Mouse (Mus musculus) lung, embryonic 16.5 days (tissue): Measurements from ENCODE around the gene Trpm6. TPM values are rescaled to one million over a fixed set of nuclear protein-coding genes. Genes with fewer than 3 reads are reported as not detected.
"Not testable (repeated sequence)": the region's sequence is repeated elsewhere in the genome, so short reads cannot be mapped to it uniquely, and the experiment has no call there.

Experiments
- ATAC-seq: fragments of 200-750 bp; cut with Nextera tagmentation; 2 replicates; pipeline ENCODE4 v1.8.0; 2017; ENCODE audit warnings: low read depth, mild to moderate bottlenecking, moderate library complexity
- H3K27ac ChIP-seq: fragments of 300-500 bp; sonication (generic); 2 replicates; pipeline ENCODE4 v1.5.1; 2014; ENCODE audit warnings: mild to moderate bottlenecking, control low read depth, low read length
- H3K27me3 ChIP-seq: fragments of 300-500 bp; sonication (generic); 2 replicates; pipeline ENCODE4 v1.6.1; 2014; ENCODE audit warnings: low read depth, low read length, mixed read lengths; ENCODE audit not compliant: control insufficient read depth, insufficient read depth
- H3K36me3 ChIP-seq: fragments of 300-500 bp; sonication (generic); 2 replicates; pipeline ENCODE4 v1.6.1; 2014; ENCODE audit warnings: low read length; ENCODE audit not compliant: control insufficient read depth, insufficient read depth
- H3K4me1 ChIP-seq: fragments of 300-500 bp; sonication (generic); replicated peaks from 2 replicates; pipeline ENCODE4 v1.6.1; 2014; ENCODE audit warnings: low read length, mixed read lengths; ENCODE audit not compliant: control insufficient read depth, insufficient read depth
- H3K4me2 ChIP-seq: fragments of 300-500 bp; sonication (generic); 2 replicates; pipeline ENCODE4 v1.6.1; 2014; ENCODE audit warnings: low read depth, low read length, control low read depth
- H3K4me3 ChIP-seq: fragments of 300-500 bp; sonication (generic); 2 replicates; pipeline ENCODE4 v1.5.1; 2014; ENCODE audit warnings: mild to moderate bottlenecking, low read length, control low read depth
- H3K9ac ChIP-seq: fragments of 300-500 bp; sonication (generic); 2 replicates; pipeline ENCODE4 v1.6.1; 2014; ENCODE audit warnings: low read length, control low read depth
- H3K9me3 ChIP-seq: fragments of 300-500 bp; sonication (generic); 2 replicates; pipeline ENCODE4 v1.6.1; 2016; ENCODE audit warnings: low read length; ENCODE audit not compliant: control insufficient read depth
- WGBS: fragments of 180-500 bp; shearing (Covaris S2); extraction: QIAGEN DNeasy Blood & Tissue Kit; methylation state at CpG from one replicate; pipeline ENCODE4 v1.1.7; 2014; 5-methylcytosine and 5-hydroxymethylcytosine counted together
- polyA plus RNA-seq: library from polyadenylated mRNA; unstranded; fragments of >200 nt; fragmentation: Nextera tagmentation; extraction: Ambion mirVana; gene quantifications from 2 replicates; pipeline ENCODE4 v1.2.1, GENCODE M21; 2015

Gene Trpm6
- polyA plus RNA-seq, result 2.8 and 3.3 TPM in 2 replicates

GRCm38 (mm10) chr19:18749598-18750339 is at the start of gene Trpm6:
Trpm6 (plus strand) TSS chr19:18749983.
- Histone ChIP-seq H3K27ac (no peak within 1 kb of the TSS), H3K4me2 (peak within 1 kb of the TSS; percentile 82), H3K36me3 (no peaks in the 10 kb centered on the region), H3K9me3 (no peaks in the 10 kb centered on the region), H3K9ac (peak within 1 kb of the TSS; percentile 68), H3K27me3 (no peaks in the 10 kb centered on the region; the same call in 1 of the 2 replicates), H3K4me3 (peak within 1 kb of the TSS; percentile 54), H3K4me1 (no peaks in the 10 kb centered on the region)
- peak; percentile 72 for ATAC-seq
- 5% methylated on average over 41 of the region's 41 CpGs for WGBS

GRCm38 (mm10) chr19:18708101-18708500 is 41.7 kb upstream of the Trpm6 start:
- Histone ChIP-seq H3K36me3 (no peaks in the 10 kb centered on the region), H3K9ac (no peak overlapping the region), H3K9me3 (no peaks in the 10 kb centered on the region), H3K4me2 (no peak overlapping the region), H3K4me3 (no peak overlapping the region), H3K27ac (no peak overlapping the region), H3K4me1 (no peaks in the 10 kb centered on the region; the same call in 1 of the 2 replicates), H3K27me3 (no peaks in the 10 kb centered on the region)
- ATAC-seq, result no peak

GRCm38 (mm10) chr19:18710903-18711302 is 38.9 kb upstream of the Trpm6 start:
- Histone ChIP-seq H3K36me3 (no peaks in the 10 kb centered on the region), H3K4me1 (peaks cover 15% of the 10 kb centered on the region), H3K27me3 (no peaks in the 10 kb centered on the region), H3K9ac (no peak overlapping the region), H3K4me2 (no peak overlapping the region), H3K4me3 (no peak overlapping the region), H3K27ac (no peak overlapping the region), H3K9me3 (no peaks in the 10 kb centered on the region)
- ATAC-seq, result no peak
- WGBS, result 83% methylated on average over 6 of the region's 6 CpGs

- H3K4me3 ChIP-seq, result no peak overlapping the region
- H3K36me3 ChIP-seq, result no peaks in the 10 kb centered on the region
- no peak overlapping the region for H3K9ac ChIP-seq
- ATAC-seq, result no peak
- no peaks in the 10 kb centered on the region for H3K27me3 ChIP-seq
- no peak overlapping the region for H3K27ac ChIP-seq
- peaks cover 15% of the 10 kb centered on the region for H3K4me1 ChIP-seq
- H3K4me2 ChIP-seq, result no peak overlapping the region
- WGBS, result 75% methylated on average over 9 of the region's 9 CpGs
- no peaks in the 10 kb centered on the region for H3K9me3 ChIP-seq
These were observed 38.2 kb upstream of the Trpm6 start for GRCm38 (mm10) chr19:18711589-18711988.

GRCm38 (mm10) chr19:18712153-18712865 is 37.5 kb upstream of the Trpm6 start:
- peak overlapping the region; percentile 75 for H3K4me2 ChIP-seq
- no peaks in the 10 kb centered on the region for H3K36me3 ChIP-seq
- H3K4me3 ChIP-seq, result peak overlapping the region; percentile 96
- no peaks in the 10 kb centered on the region for H3K9me3 ChIP-seq
- no peaks in the 10 kb centered on the region for H3K27me3 ChIP-seq
- H3K9ac ChIP-seq, result peak overlapping the region; percentile 77
- ATAC-seq, result no peak
- peaks cover 17% of the 10 kb centered on the region for H3K4me1 ChIP-seq
- WGBS, result 50% methylated on average over 16 of the region's 16 CpGs
- peak overlapping the region; percentile 95 for H3K27ac ChIP-seq

GRCm38 (mm10) chr19:18712866-18713300 is 36.9 kb upstream of the Trpm6 start, which contains the start of gene D030056L22Rik:
D030056L22Rik (plus strand) TSS chr19:18713193.
- H3K4me1 ChIP-seq, result peaks cover 17% of the 10 kb centered on the region
- H3K36me3 ChIP-seq, result no peaks in the 10 kb centered on the region
- H3K27me3 ChIP-seq, result no peaks in the 10 kb centered on the region
- peak; percentile 98 for ATAC-seq
- H3K4me3 ChIP-seq, result peak within 1 kb of the TSS; percentile 96
- H3K9me3 ChIP-seq, result no peaks in the 10 kb centered on the region
- peak within 1 kb of the TSS; percentile 84 for H3K9ac ChIP-seq
- peak within 1 kb of the TSS; percentile 95 for H3K27ac ChIP-seq
- WGBS, result under 1% methylated on average over 45 of the region's 49 CpGs
- H3K4me2 ChIP-seq, result peak within 1 kb of the TSS; percentile 75

GRCm38 (mm10) chr19:18713357-18713756 is 36.4 kb upstream of the Trpm6 start:
- WGBS, result 1% methylated on average over 42 of the region's 46 CpGs
- ATAC-seq, result peak; percentile 62
- peak overlapping the region; percentile 84 for H3K9ac ChIP-seq

GRCm38 (mm10) chr19:18716374-18716773 is 33.4 kb upstream of the Trpm6 start:
- H3K36me3 ChIP-seq, result peaks cover 7% of the 10 kb centered on the region; the same call in 1 of the 2 replicates
- no peak overlapping the region for H3K9ac ChIP-seq
- no peak overlapping the region for H3K27ac ChIP-seq
- no peaks in the 10 kb centered on the region for H3K9me3 ChIP-seq
- peaks cover 17% of the 10 kb centered on the region for H3K4me1 ChIP-seq
- no peaks in the 10 kb centered on the region for H3K27me3 ChIP-seq
- no peak overlapping the region for H3K4me2 ChIP-seq
- H3K4me3 ChIP-seq, result no peak overlapping the region
- 16% methylated on average over 1 of the region's 1 CpGs for WGBS
- ATAC-seq, result no peak

More at GRCm38 (mm10) chr19:18713357-18713756, 36.4 kb upstream of the Trpm6 start:
- H3K27ac ChIP-seq, result peak overlapping the region; percentile 95
- peak overlapping the region; percentile 96 for H3K4me3 ChIP-seq
- peak overlapping the region; percentile 75 for H3K4me2 ChIP-seq
- H3K9me3 ChIP-seq, H3K36me3 ChIP-seq, H3K27me3 ChIP-seq: not testable (repeated sequence)
- peaks cover 17% of the 10 kb centered on the region for H3K4me1 ChIP-seq

GRCm38 (mm10) chr19:18720337-18720736 is 29.4 kb upstream of the Trpm6 start:
- no peak overlapping the region for H3K4me2 ChIP-seq
- no peaks in the 10 kb centered on the region for H3K9me3 ChIP-seq
- H3K36me3 ChIP-seq, result peaks cover 7% of the 10 kb centered on the region; the same call in 1 of the 2 replicates
- peaks cover 4% of the 10 kb centered on the region; the same call in 1 of the 2 replicates for H3K4me1 ChIP-seq
- H3K4me3 ChIP-seq, result no peak overlapping the region
- H3K9ac ChIP-seq, result no peak overlapping the region
- 81% methylated on average over 3 of the region's 3 CpGs for whole genome bisulfite sequencing
- H3K27ac ChIP-seq, result no peak overlapping the region
- H3K27me3 ChIP-seq, result no peaks in the 10 kb centered on the region
- no peak for ATAC-seq
